Mouse (Mus musculus) gastrocnemius, postnatal 4 days (tissue): Measurements from ENCODE around the gene Tacr2. TPM values are rescaled to one million over a fixed set of nuclear protein-coding genes. Genes with fewer than 3 reads are reported as not detected.

Source experiments
- DNase-seq, 2 experiments: peaks; one replicate each; pipeline ENCODE4 v3.0.0; 2021 to 2022; ENCODE audit warnings: low spot score in 2 of 2, mixed read lengths in 2 of 2
- total RNA-seq, 2 experiments: library from RNA; stranded (reverse); gene quantifications; 2 replicates each; pipeline ENCODE4 v1.2.3; 2021

Gene Tacr2
- total RNA-seq, 2 experiments from 2014 or later, result not detected

GRCm38 (mm10) chr10:62296086-62296872 is 44.0 kb downstream of the Tacr2 start:
- no peak for DNase-seq

GRCm38 (mm10) chr10:62300006-62300827 is 48.0 kb downstream of the Tacr2 start:
- DNase-seq, result no peak

GRCm38 (mm10) chr10:62305090-62305489 is 52.9 kb downstream of the Tacr2 start:
- DNase-seq, result no peak

GRCm38 (mm10) chr10:62306483-62306882 is 54.2 kb downstream of the Tacr2 start:
- DNase-seq, result no peak

GRCm38 (mm10) chr10:62308896-62309491 is 56.8 kb downstream of the Tacr2 start:
- no peak for DNase-seq

- DNase-seq, result no peak
These were observed 57.4 kb downstream of the Tacr2 start for GRCm38 (mm10) chr10:62309593-62309992.

GRCm38 (mm10) chr10:62310259-62311039 is 58.2 kb downstream of the Tacr2 start:
- DNase-seq, result no peak

GRCm38 (mm10) chr10:62311464-62311863 is 59.2 kb downstream of the Tacr2 start:
- DNase-seq, result peak; percentile 38 to 62

- no peak for DNase-seq
These were observed 60.9 kb downstream of the Tacr2 start for GRCm38 (mm10) chr10:62313140-62313539.

GRCm38 (mm10) chr10:62313885-62314424 is 61.7 kb downstream of the Tacr2 start:
- no peak for DNase-seq

Other genes starting within 250 kb of the Tacr2 start
- gene Neurog3, start 119.3 kb upstream of the Tacr2 start, total RNA-seq, result not detected
- gene Fam241b, start 108.5 kb upstream of the Tacr2 start, total RNA-seq, result under 1 TPM; 0.23 to 0.47 TPM
- 10 to 100 TPM; 25.5 to 30.8 TPM for gene Tspan15, start 21.2 kb upstream of the Tacr2 start, total RNA-seq
- 10 to 100 TPM; 26.1 to 27.2 TPM for gene Hk1, start 127.5 kb downstream of the Tacr2 start, total RNA-seq
- under 1 TPM; 0.62 to 0.71 TPM for gene Hkdc1, start 170.1 kb downstream of the Tacr2 start, total RNA-seq
- under 1 TPM; 0.29 to 0.39 TPM for gene 4930507D05Rik, start 197.1 kb downstream of the Tacr2 start, total RNA-seq
- gene Supv3l1, start 197.3 kb downstream of the Tacr2 start, total RNA-seq, result 10 to 100 TPM; 22.2 to 25.2 TPM
- 10 to 100 TPM; 30.4 to 32.8 TPM for gene Vps26a, start 234.4 kb downstream of the Tacr2 start, total RNA-seq